Mouse (Mus musculus): ENCODE measurements around the gene Apob.

DNA sequence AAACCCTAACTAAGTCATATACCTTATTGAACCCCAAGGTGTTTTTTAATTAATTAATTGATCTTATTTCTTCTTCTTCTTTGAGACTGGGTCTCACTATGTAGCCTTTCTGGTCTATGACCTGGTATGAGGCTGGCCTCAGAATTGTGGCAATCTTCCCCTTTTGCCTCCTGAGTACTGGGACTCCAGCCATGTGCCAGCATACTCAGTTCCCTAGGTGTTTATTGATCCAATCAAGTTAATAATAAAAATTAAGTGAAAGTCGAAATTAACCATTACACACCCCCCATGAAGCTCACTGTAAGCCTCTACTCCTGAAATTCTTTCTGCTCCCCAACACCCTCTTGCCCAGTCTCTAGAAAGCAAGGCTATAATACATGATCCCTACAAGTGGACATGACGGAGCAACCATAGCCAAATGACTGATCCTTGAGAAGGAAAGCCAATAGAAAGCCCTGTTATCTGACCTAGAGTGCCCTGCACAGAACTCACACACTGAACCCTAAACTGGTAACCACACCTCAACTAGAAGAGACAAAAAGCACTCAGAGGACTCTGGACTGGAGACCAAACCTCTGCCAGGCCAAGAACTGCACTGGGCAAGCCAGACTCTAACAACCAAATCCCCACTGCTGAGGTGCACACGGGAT is 60.8 kb downstream of the Apob start:
- TF ChIP-seq POLR2A (IDR thresholded peaks at IDR 0.05; ENCODE audit: insufficient read depth, low read depth, low read length) (no peak), EP300 (IDR thresholded peaks at IDR 0.05; ENCODE audit: insufficient read depth, low read depth, low read length) (no peak), CTCF (IDR thresholded peaks at IDR 0.05) (no peak)

Data from heart, adult 2 months (tissue).